Mouse (Mus musculus): ENCODE measurements around the gene Nxf1.

DNA sequence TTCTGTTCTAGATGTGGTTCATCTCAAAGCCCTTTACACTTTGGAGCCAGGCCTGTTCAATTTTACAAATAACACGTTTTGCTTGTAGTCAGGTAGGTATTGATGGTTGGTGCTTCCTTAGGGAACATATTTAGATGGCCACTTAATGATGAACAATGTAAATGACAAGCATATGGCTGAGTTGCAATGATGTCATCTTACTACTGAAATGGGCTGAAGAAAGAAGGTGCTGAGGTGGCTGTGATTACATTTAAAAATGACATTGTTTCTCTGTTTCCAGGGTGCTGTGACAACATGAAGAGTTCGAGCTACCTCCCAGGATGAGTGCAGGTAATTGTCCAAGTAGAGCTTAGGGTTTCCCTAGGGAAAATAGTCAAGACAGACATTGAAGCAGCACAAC lies 32.5 kb upstream of the Nxf1 start:
- no peak for TF ChIP-seq CTCF (IDR thresholded peaks at IDR 0.05; ENCODE audit: low read depth)
- TF ChIP-seq EP300 (IDR thresholded peaks at IDR 0.05; ENCODE audit: low read depth) = no peak
